Mouse (Mus musculus): ENCODE measurements at regions not wholly inside any gene's neighbourhood (a gene's known extent, or its start where the extent isn't known, plus 50 kb on each side); places are given as distances from the start of the nearest gene placed in this dataset.
"Not testable (repeated sequence)": the region's sequence is repeated elsewhere in the genome, so short reads cannot be mapped to it uniquely, and the experiment has no call there.

DNA sequence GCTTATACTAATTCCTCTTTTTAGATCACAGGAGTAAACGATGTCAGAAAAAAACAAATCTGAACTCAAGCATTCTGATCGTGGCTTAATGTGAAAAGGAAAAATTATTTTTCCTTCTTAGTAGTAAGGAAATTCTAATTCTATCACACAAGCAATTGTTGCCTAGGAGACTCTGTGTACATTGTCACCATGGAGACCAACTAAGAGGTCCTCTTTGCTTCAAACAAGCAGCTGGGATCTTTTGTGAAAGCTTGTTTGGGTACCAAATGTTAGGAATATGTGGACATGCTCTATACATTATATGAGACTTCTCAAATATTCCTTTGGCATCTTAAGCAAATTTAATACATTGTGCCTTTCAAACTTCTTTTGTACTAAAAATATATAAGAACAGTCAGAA is 345.9 kb upstream of the Atp10a start:
- DNase-seq (ENCODE audit: low read depth, low spot score) = no peak

DNA sequence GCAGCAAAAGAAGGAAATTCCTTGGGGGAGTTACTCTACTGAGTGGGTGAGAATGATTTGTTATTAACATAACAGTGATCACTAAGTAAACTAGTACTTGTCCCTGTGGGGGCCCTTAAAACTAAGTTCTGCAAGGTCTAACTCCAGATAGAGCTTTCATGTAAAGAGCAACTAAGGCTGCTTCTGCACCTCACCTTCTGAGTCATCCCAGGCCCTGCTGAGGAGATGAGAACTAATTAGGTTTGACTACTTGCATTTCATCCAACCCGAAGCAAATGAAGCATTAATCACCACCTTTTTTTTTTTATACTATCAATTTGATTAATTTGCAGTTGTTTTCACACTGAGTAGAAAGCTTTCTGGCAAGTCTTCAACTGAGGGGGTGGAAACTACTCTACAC is 333.6 kb upstream of the Atp10a start:
- DNase-seq (ENCODE audit: low read depth, low spot score) = no peak

DNA sequence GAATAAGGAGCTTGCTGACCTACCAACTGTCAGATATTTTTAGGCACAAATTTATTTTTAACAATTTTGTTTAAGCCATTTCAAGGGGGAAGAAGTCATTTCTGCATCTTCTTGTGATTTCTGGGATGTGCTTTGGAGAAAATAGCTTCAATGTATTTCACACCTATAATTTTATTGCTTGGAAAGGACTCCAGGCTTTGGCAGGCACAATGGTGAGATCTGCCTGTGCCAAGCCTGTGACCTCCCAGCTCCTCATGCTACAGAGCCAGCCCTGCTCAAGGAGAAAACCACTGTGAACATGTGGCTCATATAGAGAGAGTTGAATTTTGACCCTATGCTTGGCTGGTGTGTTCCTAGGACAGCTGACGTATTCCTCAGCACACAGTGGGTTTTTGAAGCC is 288.6 kb upstream of the Atp10a start:
- no peak for DNase-seq (ENCODE audit: low read depth, low spot score)

DNA sequence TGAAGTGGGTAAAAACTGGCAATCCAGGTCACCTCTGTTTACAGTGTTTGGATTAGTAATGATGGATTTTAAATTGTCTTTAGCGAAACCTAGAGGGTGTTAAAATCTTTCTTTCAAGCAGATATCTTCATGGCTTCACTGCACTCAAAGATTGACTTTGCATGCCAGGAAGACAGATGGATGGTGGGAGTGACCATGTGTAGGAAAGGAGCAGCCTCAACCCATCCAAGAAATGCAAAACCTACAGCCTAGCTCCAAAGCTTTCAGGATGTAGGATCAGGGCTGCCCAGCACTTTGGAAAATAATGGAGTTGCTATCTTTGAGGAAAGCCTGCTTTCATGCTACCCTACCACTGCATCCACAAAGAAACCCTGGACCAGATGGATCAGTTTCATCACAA is 272.6 kb upstream of the Atp10a start:
- no peak for DNase-seq (ENCODE audit: low read depth, low spot score)

DNA sequence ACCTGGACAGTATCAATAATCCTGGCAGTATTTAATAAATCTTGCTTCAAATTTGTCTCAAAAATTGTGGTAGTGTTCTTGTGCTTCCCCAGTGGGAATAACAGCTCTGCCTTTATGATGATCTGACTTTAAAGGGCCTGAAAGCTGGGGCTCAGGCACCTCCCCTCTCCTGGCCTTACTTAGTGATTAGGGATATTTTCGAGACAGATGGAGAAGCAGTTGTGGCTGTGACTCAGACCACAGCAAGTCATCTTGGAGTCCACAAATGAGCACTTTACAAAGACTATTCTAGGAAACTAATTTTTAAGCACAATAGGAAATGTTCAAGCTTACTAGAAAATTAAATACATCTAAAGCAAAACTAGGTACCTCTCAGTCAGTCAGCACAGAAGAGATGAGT is 267.6 kb upstream of the Atp10a start:
- DNase-seq (ENCODE audit: low read depth, low spot score) = no peak

DNA sequence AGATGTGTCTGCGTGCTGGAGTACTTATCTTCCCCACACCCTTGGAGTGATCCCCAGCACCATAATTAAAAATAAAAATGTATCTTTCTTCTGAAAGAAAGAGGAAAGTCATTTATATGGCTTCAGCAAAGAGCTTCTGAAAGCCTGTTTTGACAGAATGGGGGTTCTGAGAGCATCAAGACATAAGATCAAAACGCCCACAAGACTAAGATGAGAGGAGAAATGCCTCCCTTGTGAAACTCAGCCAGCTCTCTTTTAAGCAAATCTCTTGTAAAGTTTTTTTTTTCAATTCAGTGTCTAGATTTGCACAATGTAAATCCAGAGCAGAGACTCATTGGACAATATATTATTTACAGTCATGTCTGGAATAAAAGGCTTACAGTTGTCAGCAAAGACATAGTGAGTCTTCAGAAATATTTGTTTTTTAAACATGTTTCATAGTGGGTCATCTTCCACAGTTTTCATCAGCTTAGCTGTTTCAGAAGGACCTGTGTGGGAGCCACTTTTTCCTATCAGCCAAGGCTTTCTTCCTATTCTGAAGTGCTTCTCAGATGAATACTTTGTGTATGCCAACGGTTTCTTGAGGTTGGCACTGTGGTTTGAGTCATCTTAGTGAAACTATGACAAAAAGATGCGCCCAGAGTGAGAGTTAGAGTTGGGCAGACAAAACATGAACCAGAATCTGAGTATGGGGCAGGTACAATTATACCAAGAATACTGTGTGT is 263.4 kb upstream of the Atp10a start:
- no peak for DNase-seq (ENCODE audit: low read depth, low spot score)

DNA sequence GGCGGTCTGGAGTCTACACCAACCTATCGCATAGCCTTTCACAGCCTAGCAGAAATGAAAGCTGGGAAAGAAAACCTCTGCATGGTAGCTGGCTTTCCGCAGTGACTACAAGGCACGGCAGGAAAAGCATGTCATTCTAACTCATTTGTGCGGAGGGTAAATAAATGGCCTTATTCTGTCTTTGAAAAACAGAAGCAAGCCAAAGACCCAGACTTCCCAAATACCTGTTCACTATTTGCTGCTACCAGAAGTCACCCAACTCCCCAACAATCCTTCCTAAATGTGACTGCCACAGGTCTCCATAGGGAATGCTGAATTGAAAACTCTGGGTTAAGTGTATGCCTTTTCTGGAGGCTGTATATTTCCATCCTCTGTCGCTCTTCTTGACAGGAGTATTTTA is 258.0 kb upstream of the Atp10a start:
- DNase-seq (ENCODE audit: low read depth, low spot score) = peak; percentile 2

DNA sequence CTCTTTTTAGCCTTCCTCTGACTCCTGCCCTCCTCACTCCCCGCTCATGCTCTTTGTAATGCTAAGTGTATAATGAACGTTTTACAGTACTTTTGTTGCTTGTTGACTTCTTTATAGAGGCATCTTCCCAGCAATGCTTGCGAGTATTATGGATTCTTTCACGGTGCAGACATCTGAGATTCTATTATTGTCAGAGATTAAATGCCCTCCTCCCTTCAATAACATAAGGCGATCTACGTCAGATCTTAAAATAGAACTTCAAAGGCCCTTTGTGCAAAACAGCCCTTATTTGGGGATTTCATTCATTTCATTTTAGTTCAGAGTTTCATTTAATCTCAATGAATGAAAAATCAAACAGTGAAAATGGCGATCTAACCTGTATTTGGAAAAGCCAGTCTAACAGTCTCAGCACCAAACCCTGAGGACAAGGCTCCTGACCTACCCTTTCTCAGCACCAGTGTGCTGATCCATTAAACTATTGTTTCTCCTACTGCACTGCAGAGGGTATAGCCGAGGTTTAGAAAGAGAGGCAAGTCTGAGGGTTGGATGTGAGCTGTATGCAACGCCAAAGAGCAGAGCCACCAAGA is 257.3 kb upstream of the Atp10a start:
- DNase-seq (ENCODE audit: low read depth, low spot score) = no peak

DNA sequence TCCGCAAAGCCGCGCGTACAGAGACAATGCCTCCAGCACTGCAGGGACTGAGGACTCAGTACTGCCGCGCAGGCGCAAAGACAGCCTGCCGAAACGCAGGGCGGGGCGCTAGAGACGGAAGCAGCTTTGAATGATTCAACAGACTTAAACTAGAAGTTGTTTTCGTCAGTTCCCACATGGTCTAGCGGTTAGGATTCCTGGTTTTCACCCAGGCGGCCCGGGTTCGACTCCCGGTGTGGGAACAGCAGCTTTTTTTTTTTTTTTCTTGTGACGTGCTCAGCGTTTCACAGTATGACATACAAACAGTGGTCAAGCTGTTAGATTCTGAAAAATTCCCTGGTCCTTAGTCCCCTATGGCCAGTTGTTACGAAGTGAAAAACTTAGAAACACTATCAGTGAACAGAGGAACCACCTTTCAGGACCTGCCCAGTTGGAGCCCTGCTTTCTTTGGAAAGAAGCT is 256.8 kb upstream of the Atp10a start:
- DNase-seq (ENCODE audit: low read depth, low spot score) = peak; percentile 76

DNA sequence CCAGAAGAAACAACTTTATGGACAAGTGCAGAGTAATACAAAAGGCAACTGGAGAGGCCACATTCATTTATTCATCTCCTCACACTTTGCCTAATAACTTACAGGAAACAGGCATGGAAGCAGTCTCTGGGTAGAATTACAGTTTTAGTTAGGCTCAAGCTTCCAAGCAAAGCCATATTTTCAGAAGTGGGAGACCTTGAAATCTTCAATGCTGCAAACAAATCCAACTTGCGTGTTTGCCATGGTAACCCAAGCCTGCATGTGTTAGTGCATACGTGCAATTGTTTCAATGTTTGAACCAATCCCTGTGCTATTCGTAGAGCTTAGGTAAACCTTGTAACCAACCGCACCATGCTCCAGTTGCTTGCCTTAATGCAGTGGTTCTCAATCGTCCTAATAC is 256.3 kb upstream of the Atp10a start:
- DNase-seq (ENCODE audit: low read depth, low spot score) = no peak

DNA sequence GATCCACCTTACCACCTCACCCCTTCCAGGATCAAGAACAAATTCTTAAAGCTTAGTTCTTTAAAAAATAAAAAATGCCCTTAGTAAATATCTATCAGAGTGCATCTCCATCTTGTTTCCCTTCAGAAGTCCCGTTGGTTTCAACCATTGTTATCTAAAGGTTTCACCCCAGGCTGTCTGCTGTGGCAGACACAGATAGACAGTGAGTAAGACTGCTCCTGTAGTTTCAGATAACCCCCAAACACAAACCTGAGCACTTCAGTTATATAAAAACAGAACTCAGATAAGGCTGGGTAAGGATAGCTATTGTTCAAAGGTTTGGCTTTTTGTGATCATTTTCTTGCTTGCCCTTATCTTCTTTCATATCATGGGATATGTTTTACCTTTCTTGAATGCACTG is 255.4 kb upstream of the Atp10a start:
- no peak for DNase-seq (ENCODE audit: low read depth, low spot score)

DNA sequence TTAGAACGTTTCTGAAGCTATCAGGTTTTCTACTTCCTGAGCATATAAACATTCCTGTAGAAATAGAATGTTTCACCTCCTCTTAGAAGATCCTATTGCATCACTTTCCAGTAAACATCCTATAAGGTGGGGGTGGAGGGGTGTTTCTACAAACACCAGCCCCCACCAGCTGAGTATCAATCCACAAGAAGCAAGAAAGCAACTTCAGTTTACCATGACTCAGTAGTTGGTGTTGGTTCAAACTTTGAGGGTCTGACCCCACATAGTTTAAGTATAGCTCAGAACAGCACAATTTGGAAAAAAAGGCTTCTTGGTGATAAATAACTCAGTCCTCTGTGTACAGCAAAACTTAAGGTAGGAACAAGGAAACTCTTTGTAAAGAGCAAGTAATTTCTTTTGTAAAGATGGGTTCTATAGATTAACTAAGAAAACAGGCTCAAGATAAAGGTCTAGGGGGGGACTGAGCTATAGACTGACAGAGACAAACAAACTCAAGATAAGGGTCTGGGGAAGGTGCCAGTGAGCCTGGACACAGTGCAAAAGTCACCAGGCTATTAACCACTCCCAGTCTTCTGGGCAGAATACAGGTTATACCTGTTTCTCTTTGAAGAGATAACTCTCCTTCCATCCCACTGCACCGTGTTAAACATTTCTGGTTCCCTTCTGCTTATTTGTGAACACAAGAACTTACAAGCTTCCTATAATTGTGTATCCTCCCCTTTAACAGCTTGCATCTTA is 218.9 kb upstream of the Atp10a start:
- no peak for DNase-seq (ENCODE audit: low read depth, low spot score)

DNA sequence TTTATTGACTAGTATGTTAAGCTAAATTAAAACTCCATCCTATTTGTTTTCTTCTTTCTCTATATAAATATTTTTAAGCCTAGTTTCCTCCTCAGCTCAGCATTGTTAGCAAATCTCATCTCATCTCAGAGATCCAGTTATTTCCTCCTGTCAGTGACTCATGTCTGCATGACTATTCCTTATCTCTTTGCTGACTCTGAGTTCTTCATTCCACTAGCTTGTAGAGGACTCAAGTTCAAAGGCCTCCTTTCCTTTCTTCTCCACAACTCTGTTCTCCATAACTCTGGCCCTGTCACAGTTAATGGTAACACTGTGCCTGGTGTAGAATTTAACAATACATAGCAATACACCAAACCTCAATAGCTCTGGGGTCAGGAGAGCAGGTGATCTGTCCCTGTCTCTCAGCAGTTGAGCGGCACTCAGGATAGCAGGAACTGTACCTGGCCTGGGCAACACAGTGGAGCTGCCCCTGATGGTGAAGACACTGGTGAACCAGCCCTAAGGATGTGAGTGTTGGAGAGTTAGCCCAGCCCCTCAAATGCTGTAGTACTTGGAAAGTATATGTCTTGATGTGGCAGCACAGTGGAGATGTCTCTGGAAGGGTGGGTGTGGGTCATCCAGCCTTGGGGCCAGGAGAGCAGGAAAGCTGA is 213.3 kb upstream of the Atp10a start:
- no peak for DNase-seq (ENCODE audit: low read depth, low spot score)

DNA sequence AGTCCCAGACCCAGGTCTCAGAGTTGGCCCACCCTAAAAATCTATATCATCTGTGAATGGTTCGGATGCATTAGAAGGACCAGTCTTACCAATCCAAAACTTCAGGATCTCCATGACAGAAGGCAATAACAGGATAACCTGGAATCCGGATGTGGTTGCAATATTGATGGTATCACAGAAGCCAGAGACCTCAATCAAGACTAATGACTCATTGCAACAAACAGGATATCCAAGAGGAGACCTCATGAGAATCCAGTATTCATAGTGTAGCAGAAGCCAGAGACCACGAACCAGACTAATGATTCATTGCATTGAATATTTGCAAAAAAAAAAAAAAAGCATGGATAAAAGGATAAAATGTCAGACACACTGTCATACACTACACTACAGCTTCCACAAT is 212.7 kb upstream of the Atp10a start:
- no peak for DNase-seq (ENCODE audit: low read depth, low spot score)

DNA sequence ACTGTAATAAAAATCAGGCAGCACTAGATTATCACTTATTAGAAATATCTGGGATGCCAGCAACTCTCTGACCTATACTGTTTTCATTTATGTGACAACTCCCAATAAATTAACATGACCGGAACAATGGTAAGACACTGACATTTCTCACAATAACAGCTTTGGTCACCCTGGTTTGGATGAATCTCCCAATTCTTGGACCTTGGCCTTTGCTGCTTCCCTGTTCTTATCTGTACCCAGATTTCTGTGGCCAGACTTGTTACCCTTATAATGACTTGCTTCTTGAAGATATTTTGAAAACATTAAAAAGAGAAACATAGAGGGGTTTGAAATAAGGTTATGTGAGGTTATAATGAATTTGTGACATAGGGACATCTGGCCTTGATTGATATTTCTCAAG is 210.2 kb upstream of the Atp10a start:
- DNase-seq (ENCODE audit: low read depth, low spot score) = no peak

DNA sequence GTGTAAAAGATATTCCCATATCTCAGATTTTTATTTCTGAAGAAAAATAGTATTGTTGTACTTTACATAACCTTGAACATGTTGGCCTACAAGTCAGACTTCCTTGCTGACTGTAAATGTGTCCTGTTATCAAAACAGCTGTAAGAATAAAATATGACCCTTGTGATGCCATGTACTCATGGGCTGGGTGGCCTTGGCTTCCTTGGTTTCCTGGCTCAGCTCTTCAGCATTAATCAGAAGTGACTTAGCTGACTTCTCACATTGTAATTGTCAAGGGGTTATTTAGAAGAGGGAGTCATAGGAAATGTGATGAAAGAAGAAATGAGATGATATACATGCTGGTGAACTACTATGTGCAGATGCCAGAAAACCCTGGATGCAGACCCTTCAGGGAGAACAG is 209.7 kb upstream of the Atp10a start:
- no peak for DNase-seq (ENCODE audit: low read depth, low spot score)

DNA sequence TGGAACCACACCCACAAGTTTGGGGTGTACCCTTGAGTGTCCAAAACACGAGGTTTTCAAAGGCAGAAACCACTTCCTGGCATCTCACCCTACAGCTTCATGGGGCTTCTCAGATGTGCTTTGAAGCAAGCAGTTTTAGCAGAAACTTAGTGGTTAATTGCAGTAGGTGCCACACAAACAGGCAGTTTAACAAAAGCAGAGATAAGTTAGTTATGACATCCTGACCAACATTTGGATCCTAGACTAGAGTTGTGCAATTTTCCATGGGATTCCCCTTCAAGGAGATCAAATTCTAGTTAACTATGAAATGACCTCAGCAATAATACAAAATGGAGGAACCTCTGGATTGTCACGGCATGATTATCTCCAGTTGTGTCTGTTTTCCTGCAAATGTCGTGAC is 207.2 kb upstream of the Atp10a start:
- no peak for DNase-seq (ENCODE audit: low read depth, low spot score)

DNA sequence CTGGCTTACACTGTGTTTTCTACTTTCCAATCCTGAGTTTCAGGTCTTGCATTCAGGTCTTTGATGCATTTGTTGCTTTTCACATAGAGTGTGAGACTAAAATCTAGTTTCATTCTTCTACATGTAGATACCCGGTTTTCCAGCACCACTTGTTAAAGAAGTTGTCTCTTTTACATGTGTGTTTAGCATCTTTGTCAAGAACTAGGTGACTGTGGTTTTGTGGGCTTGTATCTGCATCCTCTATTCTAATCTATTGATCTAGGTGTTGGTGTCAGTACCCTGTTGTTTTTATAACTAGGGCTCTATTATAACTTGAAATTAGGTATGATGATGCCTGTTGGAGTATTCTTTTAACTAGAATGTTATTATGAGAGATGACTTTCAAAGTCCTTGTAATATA is 204.0 kb upstream of the Atp10a start:
- no peak for DNase-seq (ENCODE audit: low read depth, low spot score)

DNA sequence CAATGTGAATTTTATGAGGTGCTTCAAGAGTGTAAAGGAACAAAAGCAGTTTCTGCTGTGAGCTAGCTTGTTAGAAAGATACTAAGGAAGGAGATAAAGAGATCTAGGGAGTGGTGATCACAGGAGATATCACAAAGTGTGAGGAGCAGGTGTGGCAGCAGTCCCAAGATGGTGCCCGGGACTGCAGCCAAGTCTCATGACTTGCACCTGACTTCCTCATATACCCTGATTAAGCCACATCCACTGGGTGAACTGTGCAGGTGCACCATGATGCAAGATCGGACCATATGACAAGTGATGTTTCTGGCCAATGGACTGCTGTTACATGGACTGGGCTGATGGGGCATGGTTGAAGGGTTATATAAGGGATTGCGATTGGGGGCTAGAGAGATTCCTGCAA is 197.8 kb upstream of the Atp10a start:
- DNase-seq (ENCODE audit: low read depth, low spot score) = not testable (repeated sequence)

DNA sequence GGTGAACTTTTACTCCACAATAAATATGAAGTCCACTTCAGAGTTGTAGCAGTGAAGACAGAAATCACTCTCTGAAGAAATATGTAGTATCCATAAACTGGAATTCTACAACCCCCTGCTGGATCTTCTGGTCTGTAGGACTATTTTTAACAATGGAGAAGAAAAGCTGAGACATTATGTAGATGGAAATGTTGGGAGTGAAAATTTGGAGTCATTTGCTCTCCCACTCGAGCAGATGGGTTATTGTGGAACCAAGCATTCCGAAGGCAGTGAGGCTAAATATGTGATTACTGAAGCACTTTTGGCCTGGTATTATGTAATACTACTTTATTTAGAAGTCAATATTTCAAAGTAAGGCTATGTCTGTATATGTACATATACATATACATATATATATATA is 195.0 kb upstream of the Atp10a start:
- DNase-seq (ENCODE audit: low read depth, low spot score) = no peak

DNA sequence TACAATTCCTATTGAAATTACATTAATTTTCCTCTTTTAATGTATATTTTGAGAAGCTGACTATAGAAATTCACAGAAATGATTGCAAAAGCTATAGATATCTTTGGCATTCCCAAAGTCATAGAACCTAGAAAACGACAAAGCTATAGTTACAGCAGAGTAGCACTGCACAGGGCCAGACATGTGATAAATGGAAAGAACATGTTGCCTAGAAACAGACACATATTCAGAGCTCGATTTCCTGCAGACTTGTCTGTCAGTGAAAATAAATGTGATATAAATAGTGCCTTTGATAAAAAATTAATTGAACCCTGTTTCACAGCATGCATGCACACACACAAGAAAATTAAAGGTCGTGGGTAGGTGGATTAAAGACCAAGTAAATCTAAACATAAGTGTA is 182.8 kb upstream of the Atp10a start:
- DNase-seq (ENCODE audit: low read depth, low spot score) = no peak

DNA sequence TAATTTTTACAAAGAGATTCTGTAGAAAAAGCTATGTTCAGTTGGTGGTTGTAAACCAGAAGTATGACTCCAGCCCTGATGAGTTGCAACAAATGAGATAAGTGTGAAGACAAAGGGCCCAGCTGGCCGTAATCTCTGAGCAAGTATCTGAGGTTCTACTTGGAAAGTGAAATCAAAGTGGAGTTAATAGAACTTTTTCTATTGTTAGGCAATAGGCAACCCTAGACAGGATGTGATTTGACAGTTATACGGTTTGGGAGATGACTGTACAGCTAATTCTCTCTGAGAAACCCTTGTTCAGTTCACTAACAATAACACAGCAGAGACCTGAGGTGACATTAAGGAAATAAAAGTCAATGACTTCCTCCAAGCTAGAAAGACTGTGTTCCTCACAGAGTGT is 180.8 kb upstream of the Atp10a start:
- no peak for DNase-seq (ENCODE audit: low read depth, low spot score)

DNA sequence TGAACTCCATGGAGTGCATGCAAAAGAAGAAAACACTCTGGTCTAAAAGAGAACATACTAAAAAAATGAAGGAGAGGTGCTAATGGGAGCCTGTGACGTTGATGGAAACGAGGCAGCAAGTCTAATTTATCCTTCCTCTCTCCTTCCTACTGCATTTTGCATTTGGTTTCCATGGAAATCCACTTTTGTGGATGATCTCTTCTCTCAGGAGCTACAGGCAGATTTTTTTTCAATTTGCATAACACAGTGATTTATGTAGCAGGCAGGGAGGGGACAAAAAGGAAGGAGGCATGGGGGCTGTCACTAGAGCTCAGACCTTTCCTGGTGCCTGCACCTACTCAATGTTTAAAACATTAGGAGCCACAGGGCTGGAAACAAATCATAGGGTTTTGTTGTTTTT is 167.7 kb upstream of the Atp10a start:
- no peak for DNase-seq (ENCODE audit: low read depth, low spot score)
